Mouse (Mus musculus) neural tube, embryonic 12.5 days (tissue): ENCODE data around the gene Arnt. TPM values are rescaled to one million over a fixed set of nuclear protein-coding genes. Genes with fewer than 3 reads are reported as not detected.
"Not testable (repeated sequence)": the region's sequence is repeated elsewhere in the genome, so short reads cannot be mapped to it uniquely, and the experiment has no call there.

Experiments
- ATAC-seq: fragments of 200-750 bp; cut with Nextera tagmentation; 2 replicates; pipeline ENCODE4 v1.8.0; 2017; ENCODE audit warnings: low read depth, mild to moderate bottlenecking, moderate TSS enrichment, moderate library complexity; ENCODE audit not compliant: low FRiP score
- H3K27ac ChIP-seq: fragments of 300-500 bp; sonication (generic); 2 replicates; pipeline ENCODE4 v1.5.1; 2016
- H3K27me3 ChIP-seq: fragments of 300-500 bp; sonication (generic); replicated peaks from 2 replicates; pipeline ENCODE4 v1.6.1; 2016; ENCODE audit warnings: mild to moderate bottlenecking
- H3K36me3 ChIP-seq: fragments of 300-500 bp; sonication (generic); 2 replicates; pipeline ENCODE4 v1.6.1; 2016; ENCODE audit warnings: mild to moderate bottlenecking
- H3K4me1 ChIP-seq: fragments of 300-500 bp; sonication (generic); 2 replicates; pipeline ENCODE4 v1.6.1; 2016
- H3K4me2 ChIP-seq: fragments of 300-500 bp; sonication (generic); replicated peaks from 2 replicates; pipeline ENCODE4 v1.6.1; 2016; ENCODE audit warnings: mild to moderate bottlenecking
- H3K4me3 ChIP-seq: fragments of 300-500 bp; sonication (generic); 2 replicates; pipeline ENCODE4 v1.5.1; 2016
- H3K9ac ChIP-seq: fragments of 300-500 bp; sonication (generic); 2 replicates; pipeline ENCODE4 v1.6.1; 2016; ENCODE audit warnings: mild to moderate bottlenecking
- H3K9me3 ChIP-seq: fragments of 300-500 bp; sonication (generic); 2 replicates; pipeline ENCODE4 v1.6.1; 2016; ENCODE audit warnings: mild to moderate bottlenecking
- WGBS: fragments of 180-500 bp; shearing (Covaris S2); methylation state at CpG from one replicate; pipeline ENCODE4 v1.1.7; 2016; 5-methylcytosine and 5-hydroxymethylcytosine counted together
- polyA plus RNA-seq: library from polyadenylated mRNA; unstranded; fragments of >200 nt; fragmentation: Nextera tagmentation; extraction: Ambion mirVana; gene quantifications from 2 replicates; pipeline ENCODE4 v1.2.1, GENCODE M21; 2016

The Arnt gene
- polyA plus RNA-seq, 1 experiment from 2014 or later: 33.2 TPM

DNA sequence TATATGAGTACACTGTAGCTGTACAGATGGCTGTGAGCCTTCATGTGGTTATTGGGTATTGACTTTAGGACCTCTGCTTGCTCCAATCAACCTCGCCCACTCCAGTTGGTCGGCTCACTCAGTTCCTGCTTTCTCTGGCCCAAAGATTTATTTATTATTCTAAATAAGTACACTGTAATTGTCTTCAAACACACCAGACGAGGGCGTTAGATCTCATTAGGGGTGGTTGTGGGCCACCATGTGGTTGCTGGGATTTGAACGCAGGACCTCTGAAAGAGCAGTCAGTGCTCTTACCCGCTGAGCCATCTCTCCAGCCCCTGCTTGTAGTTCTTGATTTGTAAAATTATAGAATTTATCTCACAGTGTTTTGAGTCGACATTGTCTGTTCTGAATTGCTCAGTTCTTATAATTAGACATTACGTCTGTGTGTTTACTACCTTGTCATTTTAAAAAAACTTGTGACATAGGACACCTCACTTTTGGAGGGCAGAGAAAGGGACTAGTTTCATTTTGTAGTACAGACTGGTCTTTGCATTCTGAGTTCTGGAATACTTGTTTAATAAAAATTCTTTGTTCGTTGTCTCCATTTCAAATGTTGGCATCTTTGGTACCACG lies 780 bp upstream of the Arnt start:
- Histone ChIP-seq H3K4me1 (peaks cover 3% of the 10 kb centered on the region; the same call in 1 of the 2 replicates), H3K4me3 (0 out of 2 replicates have a peak overlapping the region, but pooled peaks have one; percentile 85), H3K9me3 (no peaks in the 10 kb centered on the region), H3K9ac (no peak overlapping the region), H3K4me2 (peak overlapping the region; percentile 70), H3K36me3 (peaks cover 8% of the 10 kb centered on the region), H3K27ac (no peak overlapping the region), H3K27me3 (no peaks in the 10 kb centered on the region)
- WGBS: 78% methylated on average over 10 of the region's 10 CpGs
- no peak for ATAC-seq

- Histone ChIP-seq H3K9me3 (no peaks in the 10 kb centered on the region), H3K27ac (no peak overlapping the region), H3K27me3 (no peaks in the 10 kb centered on the region), H3K4me2 (peak overlapping the region; percentile 70), H3K9ac (peak overlapping the region; percentile 66), H3K36me3 (peaks cover 10% of the 10 kb centered on the region), H3K4me1 (peaks cover 3% of the 10 kb centered on the region; the same call in 1 of the 2 replicates), H3K4me3 (peak overlapping the region; percentile 85)
- WGBS: 5% methylated on average over 7 of the region's 7 CpGs
- ATAC-seq: no peak
Observed at GRCm38 (mm10) chr3:95434983-95435370, 789 bp downstream of the Arnt start.

GRCm38 (mm10) chr3:95435561-95435960 lies 1.4 kb downstream of the Arnt start:
- no peaks in the 10 kb centered on the region for H3K27me3 ChIP-seq
- H3K4me3 ChIP-seq: no peak overlapping the region
- WGBS: 70% methylated on average over 1 of the region's 1 CpGs
- H3K27ac ChIP-seq: no peak overlapping the region
- no peak for ATAC-seq
- peak overlapping the region; percentile 70 for H3K4me2 ChIP-seq
- H3K4me1 ChIP-seq: peaks cover 3% of the 10 kb centered on the region; the same call in 1 of the 2 replicates
- H3K36me3 ChIP-seq: peaks cover 10% of the 10 kb centered on the region
- H3K9me3 ChIP-seq: no peaks in the 10 kb centered on the region
- H3K9ac ChIP-seq: no peak overlapping the region

- 94% methylated on average over 4 of the region's 4 CpGs for WGBS
Observed at GRCm38 (mm10) chr3:95438636-95439035, 4.4 kb downstream of the Arnt start.

GRCm38 (mm10) chr3:95439670-95440069 lies 5.5 kb downstream of the Arnt start:
- Histone ChIP-seq H3K9ac (no peak overlapping the region), H3K4me3 (no peak overlapping the region), H3K4me2 (no peak overlapping the region), H3K4me1 (peaks cover 3% of the 10 kb centered on the region; the same call in 1 of the 2 replicates), H3K27ac (no peak overlapping the region), H3K9me3 (no peaks in the 10 kb centered on the region), H3K36me3 (peaks cover 10% of the 10 kb centered on the region), H3K27me3 (no peaks in the 10 kb centered on the region)
- no peak for ATAC-seq

More at GRCm38 (mm10) chr3:95438636-95439035, 4.4 kb downstream of the Arnt start:
- not testable (repeated sequence) for H3K9me3 ChIP-seq, H3K4me2 ChIP-seq, H3K27me3 ChIP-seq, ATAC-seq, H3K36me3 ChIP-seq, H3K4me1 ChIP-seq, H3K27ac ChIP-seq, H3K9ac ChIP-seq, H3K4me3 ChIP-seq

DNA sequence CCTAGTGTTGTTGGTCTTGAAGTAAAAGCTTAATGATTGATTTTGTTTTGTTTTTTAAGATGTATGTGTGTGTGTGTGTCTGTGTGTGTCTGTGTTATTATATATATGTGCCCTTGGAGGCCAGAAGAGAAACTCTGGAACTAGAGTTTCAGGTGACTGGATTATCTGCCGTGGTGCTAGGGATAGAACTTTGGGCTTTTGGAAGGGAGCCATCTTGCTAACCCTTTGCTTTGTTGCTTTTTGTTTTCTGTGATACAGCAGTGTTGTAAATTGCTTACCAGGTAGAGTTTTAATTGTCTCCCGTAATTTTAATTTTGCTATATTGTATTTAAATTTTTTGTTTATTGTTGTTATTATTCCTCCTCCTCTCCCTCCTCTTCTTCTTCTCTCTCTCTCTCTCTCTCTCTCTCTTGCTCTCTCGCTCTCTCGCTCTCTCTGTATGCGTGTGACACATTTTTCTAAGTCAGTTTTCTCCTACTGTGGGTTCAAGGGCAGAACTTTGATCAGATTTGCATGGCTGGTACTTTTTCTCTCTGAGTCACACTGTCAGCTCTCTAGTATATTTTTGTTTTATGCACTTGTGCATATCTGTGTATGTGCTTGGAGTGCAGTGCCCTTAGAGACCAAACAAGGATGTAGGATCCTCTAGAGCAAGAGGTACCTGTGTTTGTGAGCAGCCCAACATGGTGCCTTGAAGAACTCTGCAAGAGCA lies 8.4 kb downstream of the Arnt start:
- Histone ChIP-seq H3K4me3 (no peak overlapping the region), H3K4me1 (no peaks in the 10 kb centered on the region), H3K9me3 (no peaks in the 10 kb centered on the region), H3K36me3 (peaks cover 6% of the 10 kb centered on the region), H3K4me2 (no peak overlapping the region), H3K9ac (no peak overlapping the region), H3K27me3 (no peaks in the 10 kb centered on the region), H3K27ac (no peak overlapping the region)
- ATAC-seq: no peak
- WGBS: 94% methylated on average over 5 of the region's 5 CpGs

GRCm38 (mm10) chr3:95445311-95445710 lies 11.1 kb downstream of the Arnt start:
- Histone ChIP-seq H3K4me3 (no peak overlapping the region), H3K27me3 (no peaks in the 10 kb centered on the region), H3K4me2 (no peak overlapping the region), H3K27ac (no peak overlapping the region), H3K9ac (no peak overlapping the region), H3K4me1 (no peaks in the 10 kb centered on the region), H3K36me3 (no peaks in the 10 kb centered on the region; the same call in 1 of the 2 replicates), H3K9me3 (no peaks in the 10 kb centered on the region)
- WGBS: 82% methylated on average over 4 of the region's 4 CpGs
- ATAC-seq: no peak

- H3K9me3 ChIP-seq: no peaks in the 10 kb centered on the region
- no peak for ATAC-seq
- H3K27ac ChIP-seq: no peak overlapping the region
- H3K4me2 ChIP-seq: no peak overlapping the region
- H3K9ac ChIP-seq: no peak overlapping the region
- H3K4me3 ChIP-seq: no peak overlapping the region
- H3K4me1 ChIP-seq: no peaks in the 10 kb centered on the region
- peaks cover 5% of the 10 kb centered on the region for H3K36me3 ChIP-seq
- WGBS: 56% methylated on average over 1 of the region's 1 CpGs
- no peaks in the 10 kb centered on the region for H3K27me3 ChIP-seq
Observed at GRCm38 (mm10) chr3:95450408-95450807, 16.2 kb downstream of the Arnt start.

DNA sequence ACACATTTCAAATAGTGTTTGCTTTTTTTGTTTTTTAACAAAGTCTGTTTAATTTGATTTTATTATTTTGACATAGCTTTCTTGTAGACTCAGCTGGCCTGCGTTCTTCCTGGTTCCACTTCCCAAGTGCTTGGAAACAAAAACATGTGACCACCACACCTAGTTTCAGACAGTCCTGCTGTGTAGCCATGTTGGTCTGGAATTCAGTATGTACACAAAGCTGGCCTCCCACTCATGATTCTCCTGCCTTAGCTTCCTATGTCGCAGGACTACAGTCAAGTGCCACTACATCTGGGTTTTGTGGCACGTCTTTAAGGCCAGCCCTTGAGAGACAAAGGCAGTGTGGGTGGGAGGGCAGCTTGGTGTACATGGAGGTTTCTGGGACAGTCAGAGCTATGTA lies 16.7 kb downstream of the Arnt start:
- 94% methylated on average over 3 of the region's 3 CpGs for WGBS
- ATAC-seq: no peak
- H3K9ac ChIP-seq: no peak overlapping the region

GRCm38 (mm10) chr3:95456367-95456766 lies 22.2 kb downstream of the Arnt start:
- Histone ChIP-seq H3K9me3 (no peaks in the 10 kb centered on the region), H3K36me3 (peaks cover 7% of the 10 kb centered on the region; the same call in 1 of the 2 replicates), H3K9ac (no peak overlapping the region), H3K4me3 (no peak overlapping the region), H3K4me2 (no peak overlapping the region), H3K27me3 (no peaks in the 10 kb centered on the region), H3K27ac (no peak overlapping the region), H3K4me1 (no peaks in the 10 kb centered on the region)
- ATAC-seq: no peak
- WGBS: 95% methylated on average over 5 of the region's 5 CpGs

More for the DNA sequence above, 16.7 kb downstream of the Arnt start:
- H3K27me3 ChIP-seq: no peaks in the 10 kb centered on the region
- H3K4me1 ChIP-seq: no peaks in the 10 kb centered on the region
- H3K4me3 ChIP-seq: no peak overlapping the region
- no peak overlapping the region for H3K4me2 ChIP-seq
- no peak overlapping the region for H3K27ac ChIP-seq
- H3K36me3 ChIP-seq: peaks cover 5% of the 10 kb centered on the region
- H3K9me3 ChIP-seq: no peaks in the 10 kb centered on the region

GRCm38 (mm10) chr3:95457758-95458157 lies 23.6 kb downstream of the Arnt start:
- Histone ChIP-seq H3K9ac (no peak overlapping the region), H3K27me3 (no peaks in the 10 kb centered on the region), H3K9me3 (no peaks in the 10 kb centered on the region), H3K4me3 (no peak overlapping the region), H3K4me1 (no peaks in the 10 kb centered on the region), H3K36me3 (peaks cover 5% of the 10 kb centered on the region; the same call in 1 of the 2 replicates), H3K4me2 (no peak overlapping the region), H3K27ac (no peak overlapping the region)
- no peak for ATAC-seq
- WGBS: 93% methylated on average over 3 of the region's 3 CpGs

GRCm38 (mm10) chr3:95459381-95459780 lies 25.2 kb downstream of the Arnt start:
- no peaks in the 10 kb centered on the region for H3K4me1 ChIP-seq
- peaks cover 6% of the 10 kb centered on the region; the same call in 1 of the 2 replicates for H3K36me3 ChIP-seq
- H3K4me3 ChIP-seq: no peak overlapping the region
- no peak overlapping the region for H3K9ac ChIP-seq
- WGBS: 73% methylated on average over 1 of the region's 1 CpGs
- ATAC-seq: no peak
- H3K9me3 ChIP-seq: no peaks in the 10 kb centered on the region
- no peak overlapping the region for H3K27ac ChIP-seq
- H3K4me2 ChIP-seq: no peak overlapping the region
- no peaks in the 10 kb centered on the region for H3K27me3 ChIP-seq
